8 mouse cellular contexts compared by ENCODE assay signal in the genomic region with DNA sequence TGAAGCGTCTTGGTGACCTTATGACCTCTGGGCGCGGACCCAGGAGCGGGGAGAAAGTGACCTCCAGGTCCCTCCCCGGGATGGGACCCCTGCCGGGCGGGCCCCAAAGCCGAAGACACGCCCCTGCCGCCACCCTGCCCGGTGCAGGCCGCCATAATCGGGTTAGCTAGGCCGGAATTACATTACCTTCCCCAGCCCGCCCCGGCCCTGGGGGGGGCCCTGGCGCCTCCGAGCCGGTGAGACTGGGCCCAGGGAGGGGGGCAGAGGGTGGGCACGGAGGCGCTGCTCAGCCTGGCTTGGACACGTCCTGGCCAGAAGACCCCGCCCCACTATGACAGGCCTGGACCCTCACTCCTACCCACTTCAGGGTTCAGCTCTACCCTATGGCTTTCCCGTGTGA. TPM values are rescaled to one million over a fixed set of nuclear protein-coding genes. Genes with fewer than 3 reads are reported as not detected.
DNase-seq lines count a peak whose midpoint lies in the region; ATAC-seq lines count a peak whose summit lies in the region.

No protein-coding gene starts in this region.

- H3K36me3 ChIP-seq in midbrain, embryonic 10.5 days, result no peaks in the 10 kb centered on the region
- no peaks in the 10 kb centered on the region for H3K36me3 ChIP-seq in midbrain, embryonic 16.5 days (ENCODE audit: control insufficient read depth, insufficient read depth, low read length)
- H3K36me3 ChIP-seq in intestine, embryonic 16.5 days (ENCODE audit: control insufficient read depth, insufficient read depth, low read length), result no peaks in the 10 kb centered on the region
- no peaks in the 10 kb centered on the region for H3K36me3 ChIP-seq in stomach, embryonic 16.5 days (ENCODE audit: control insufficient read depth, insufficient read depth, low read length)

- peaks cover 100% of the 10 kb centered on the region for H3K27me3 ChIP-seq in midbrain, embryonic 10.5 days (ENCODE audit: low read depth, poor library complexity, severe bottlenecking)
- peaks cover 80% of the 10 kb centered on the region for H3K27me3 ChIP-seq in midbrain, embryonic 16.5 days (ENCODE audit: control insufficient read depth, insufficient read depth, low read depth, low read length)
- peaks cover 89% of the 10 kb centered on the region for H3K27me3 ChIP-seq in intestine, embryonic 16.5 days (replicated peaks; ENCODE audit: control insufficient read depth, insufficient read depth, low read length)
- H3K27me3 ChIP-seq in stomach, embryonic 16.5 days (ENCODE audit: control insufficient read depth, insufficient read depth, low read length), result peaks cover 92% of the 10 kb centered on the region

- H3K9ac ChIP-seq in midbrain, embryonic 16.5 days (ENCODE audit: low read depth, low read length), result no peak overlapping the region
- H3K9ac ChIP-seq in intestine, embryonic 16.5 days (ENCODE audit: low read depth, low read length), result no peak overlapping the region
- H3K9ac ChIP-seq in stomach, embryonic 16.5 days (ENCODE audit: low read length), result no peak overlapping the region

- 0% methylated on average over 20 of the region's 24 CpGs for WGBS in midbrain, embryonic 10.5 days
- 0% methylated on average over 24 of the region's 24 CpGs for WGBS in midbrain, embryonic 16.5 days
- 1% methylated on average over 23 of the region's 24 CpGs for WGBS in intestine, embryonic 16.5 days
- WGBS in stomach, embryonic 16.5 days, result under 1% methylated on average over 22 of the region's 24 CpGs

- H3K9me3 ChIP-seq in midbrain, embryonic 10.5 days (replicated peaks), result no peaks in the 10 kb centered on the region
- H3K9me3 ChIP-seq in midbrain, embryonic 16.5 days (replicated peaks; ENCODE audit: control insufficient read depth, low read length, poor library complexity, severe bottlenecking), result no peaks in the 10 kb centered on the region
- no peaks in the 10 kb centered on the region for H3K9me3 ChIP-seq in intestine, embryonic 16.5 days (ENCODE audit: control insufficient read depth, low read length)
- no peaks in the 10 kb centered on the region for H3K9me3 ChIP-seq in stomach, embryonic 16.5 days (replicated peaks; ENCODE audit: control insufficient read depth, low read length)

- H3K4me1 ChIP-seq in midbrain, embryonic 10.5 days, result peaks cover 37% of the 10 kb centered on the region
- no peaks in the 10 kb centered on the region; the same call in 1 of the 2 replicates for H3K4me1 ChIP-seq in midbrain, embryonic 16.5 days (ENCODE audit: control insufficient read depth, insufficient read depth, low read length)
- peaks cover 14% of the 10 kb centered on the region for H3K4me1 ChIP-seq in intestine, embryonic 16.5 days (ENCODE audit: control insufficient read depth, insufficient read depth, low read length)
- H3K4me1 ChIP-seq in stomach, embryonic 16.5 days (ENCODE audit: control insufficient read depth, insufficient read depth, low read length), result peaks cover 11% of the 10 kb centered on the region

- peak; percentile 43 for DNase-seq in embryo, embryonic 11 days
- DNase-seq in embryo, embryonic 9.5 days (ENCODE audit: extremely low spot score), result no peak
- DNase-seq in midbrain, embryonic 10.5 days (ENCODE audit: low spot score), result peak; percentile 43
- no peak for DNase-seq in urinary bladder, postnatal 10 days (ENCODE audit: low spot score)
- DNase-seq in left cerebral cortex, adult 9 months (ENCODE audit: low spot score in 2 of 2), result no peak

- no peak for ATAC-seq in midbrain, embryonic 16.5 days
- peak; percentile 52 for ATAC-seq in intestine, embryonic 16.5 days
- ATAC-seq in stomach, embryonic 16.5 days (ENCODE audit: insufficient read depth, low FRiP score), result peak; percentile 46; the same call in 1 of the 2 replicates

- H3K27ac ChIP-seq in midbrain, embryonic 10.5 days (replicated peaks), result no peak overlapping the region
- H3K27ac ChIP-seq in midbrain, embryonic 16.5 days (ENCODE audit: low read length), result no peak overlapping the region
- peak overlapping the region; percentile 14; the same call in 1 of the 2 replicates for H3K27ac ChIP-seq in intestine, embryonic 16.5 days (ENCODE audit: low read length)
- H3K27ac ChIP-seq in stomach, embryonic 16.5 days (ENCODE audit: low read length), result no peak overlapping the region

- no peak overlapping the region for H3K4me2 ChIP-seq in midbrain, embryonic 16.5 days (ENCODE audit: low read length)
- H3K4me2 ChIP-seq in intestine, embryonic 16.5 days (ENCODE audit: low read depth, low read length), result 0 out of 2 replicates have a peak overlapping the region, but pooled peaks have one; percentile 22
- no peak overlapping the region; the same call in 1 of the 2 replicates for H3K4me2 ChIP-seq in stomach, embryonic 16.5 days (ENCODE audit: low read depth, low read length)

- H3K4me3 ChIP-seq in midbrain, embryonic 10.5 days, result peak overlapping the region; percentile 41
- H3K4me3 ChIP-seq in midbrain, embryonic 16.5 days (ENCODE audit: low read depth, low read length), result no peak overlapping the region
- peak overlapping the region; percentile 41 for H3K4me3 ChIP-seq in intestine, embryonic 16.5 days (ENCODE audit: low read length)
- peak overlapping the region; percentile 28 for H3K4me3 ChIP-seq in stomach, embryonic 16.5 days (replicated peaks; ENCODE audit: low read length)

RNA-seq across cellular contexts. Expression of gene Tlx2, which starts 1.1 kb away (rescaled TPM):
- 0.79 TPM in 1 of 2 replicates, not detected in the other for polyA plus RNA-seq in midbrain, embryonic 10.5 days (2016; fragmentation: Nextera tagmentation; extraction: Ambion mirVana)
- not detected in 2 replicates for polyA plus RNA-seq in midbrain, embryonic 16.5 days (2015; fragmentation: Nextera tagmentation; extraction: Ambion mirVana)
- 9.3 and 10.4 TPM in 2 replicates for polyA plus RNA-seq in intestine, embryonic 16.5 days (2015; fragmentation: Nextera tagmentation; extraction: Ambion mirVana)
- 1.8 and 3.4 TPM in 2 replicates for polyA plus RNA-seq in stomach, embryonic 16.5 days (2015; fragmentation: Nextera tagmentation; extraction: Ambion mirVana)

RNA-seq across cellular contexts. Expression of gene Pcgf1, which starts 6.4 kb away (rescaled TPM):
- polyA plus RNA-seq in midbrain, embryonic 10.5 days (2016; fragmentation: Nextera tagmentation; extraction: Ambion mirVana), result 36.5 and 37.7 TPM in 2 replicates
- 50.4 and 52.5 TPM in 2 replicates for polyA plus RNA-seq in midbrain, embryonic 16.5 days (2015; fragmentation: Nextera tagmentation; extraction: Ambion mirVana)
- polyA plus RNA-seq in intestine, embryonic 16.5 days (2015; fragmentation: Nextera tagmentation; extraction: Ambion mirVana), result 27.2 and 29.7 TPM in 2 replicates
- polyA plus RNA-seq in stomach, embryonic 16.5 days (2015; fragmentation: Nextera tagmentation; extraction: Ambion mirVana), result 25.1 and 28.8 TPM in 2 replicates

RNA-seq across cellular contexts. Expression of gene Dqx1, which starts 13.6 kb away (rescaled TPM):
- 1.8 and 2.0 TPM in 2 replicates for polyA plus RNA-seq in midbrain, embryonic 10.5 days (2016; fragmentation: Nextera tagmentation; extraction: Ambion mirVana)
- 0.30 and 0.37 TPM in 2 replicates for polyA plus RNA-seq in midbrain, embryonic 16.5 days (2015; fragmentation: Nextera tagmentation; extraction: Ambion mirVana)
- polyA plus RNA-seq in intestine, embryonic 16.5 days (2015; fragmentation: Nextera tagmentation; extraction: Ambion mirVana), result 24.0 and 28.7 TPM in 2 replicates
- polyA plus RNA-seq in stomach, embryonic 16.5 days (2015; fragmentation: Nextera tagmentation; extraction: Ambion mirVana), result 6.0 and 6.4 TPM in 2 replicates

RNA-seq across cellular contexts. Expression of gene Lbx2, which starts 14.9 kb away (rescaled TPM):
- polyA plus RNA-seq in midbrain, embryonic 10.5 days (2016; fragmentation: Nextera tagmentation; extraction: Ambion mirVana), result 0.29 and 0.73 TPM in 2 replicates
- not detected in 2 replicates for polyA plus RNA-seq in midbrain, embryonic 16.5 days (2015; fragmentation: Nextera tagmentation; extraction: Ambion mirVana)
- polyA plus RNA-seq in intestine, embryonic 16.5 days (2015; fragmentation: Nextera tagmentation; extraction: Ambion mirVana), result 0.58 and 0.62 TPM in 2 replicates
- polyA plus RNA-seq in stomach, embryonic 16.5 days (2015; fragmentation: Nextera tagmentation; extraction: Ambion mirVana), result 0.58 and 0.65 TPM in 2 replicates

RNA-seq across cellular contexts. Expression of gene Htra2, which starts 16.1 kb away (rescaled TPM):
- 79.7 and 82.7 TPM in 2 replicates for polyA plus RNA-seq in midbrain, embryonic 10.5 days (2016; fragmentation: Nextera tagmentation; extraction: Ambion mirVana)
- 76.1 and 87.8 TPM in 2 replicates for polyA plus RNA-seq in midbrain, embryonic 16.5 days (2015; fragmentation: Nextera tagmentation; extraction: Ambion mirVana)
- polyA plus RNA-seq in intestine, embryonic 16.5 days (2015; fragmentation: Nextera tagmentation; extraction: Ambion mirVana), result 66.0 and 68.5 TPM in 2 replicates
- 66.5 and 72.3 TPM in 2 replicates for polyA plus RNA-seq in stomach, embryonic 16.5 days (2015; fragmentation: Nextera tagmentation; extraction: Ambion mirVana)

Comparison
In these comparisons a context has a peak if more than half of its experiments do, and no peak if none do; other contexts are left out.
1. DNase-seq: peak in embryo, embryonic 11 days (single experiment) and midbrain, embryonic 10.5 days (single experiment); none in embryo, embryonic 9.5 days (single experiment), urinary bladder, postnatal 10 days (single experiment) and left cerebral cortex, adult 9 months (0 of 2).